Mouse (Mus musculus) effector memory CD4-positive, alpha-beta T cell, adult 5 months (primary cell): ENCODE results near the gene Slc12a1. TPM values are rescaled to one million over a fixed set of nuclear protein-coding genes. Genes with fewer than 3 reads are reported as not detected.

Experiments used
- polyA plus RNA-seq: library from polyadenylated mRNA; unstranded; fragments of 100-300 nt; shearing (Covaris generic); gene quantifications from one replicate; pipeline ENCODE4 v1.2.1, GENCODE M21; 2017

The Slc12a1 gene
- polyA plus RNA-seq = not detected

GRCm38 (mm10) chr2:125152388-125152787, at the start of gene Slc12a1:
Gene Slc12a1, plus strand, starts transcription at chr2:125152505.

GRCm38 (mm10) chr2:125123477-125123852, 28.8 kb upstream of the Slc12a1 start, which contains the start of gene Myef2:
Gene Myef2, minus strand, starts transcription at chr2:125123661.

GRCm38 (mm10) chr2:125135903-125136811, 16.1 kb upstream of the Slc12a1 start, which contains the start of gene Ctxn2:
Gene Ctxn2, plus strand, starts transcription at chr2:125136692.

GRCm38 (mm10) chr2:125247108-125247961, 95.0 kb downstream of the Slc12a1 start, which contains the start of gene Dut:
Gene Dut, plus strand, starts transcription at chr2:125247190.

Other genes starting within 250 kb of the Slc12a1 start
- 1.4 TPM for gene Slc24a5, start 84.4 kb upstream of the Slc12a1 start, polyA plus RNA-seq
- 28.4 TPM for gene Myef2, start 28.8 kb upstream of the Slc12a1 start, polyA plus RNA-seq
- gene Ctxn2, start 15.8 kb upstream of the Slc12a1 start, polyA plus RNA-seq = not detected
- 35.7 TPM for gene Dut, start 94.7 kb downstream of the Slc12a1 start, polyA plus RNA-seq